Mouse (Mus musculus) intestine, embryonic 16.5 days (tissue): Measurements from ENCODE around the gene Tmprss9. TPM values are rescaled to one million over a fixed set of nuclear protein-coding genes. Genes with fewer than 3 reads are reported as not detected.

Experiments used
- ATAC-seq: fragments of 200-750 bp; cut with Nextera tagmentation; 2 replicates; pipeline ENCODE4 v1.8.0; 2017; ENCODE audit warnings: moderate TSS enrichment, moderate library complexity
- H3K27ac ChIP-seq: fragments of 300-500 bp; sonication (generic); 2 replicates; pipeline ENCODE4 v1.5.1; 2014; ENCODE audit warnings: mild to moderate bottlenecking, low read length
- H3K27me3 ChIP-seq: fragments of 300-500 bp; sonication (generic); replicated peaks from 2 replicates; pipeline ENCODE4 v1.6.1; 2014; ENCODE audit warnings: low read length, control low read depth, mixed read lengths; ENCODE audit not compliant: control insufficient read depth, insufficient read depth
- H3K36me3 ChIP-seq: fragments of 300-500 bp; sonication (generic); 2 replicates; pipeline ENCODE4 v1.6.1; 2014; ENCODE audit warnings: low read length, control low read depth; ENCODE audit not compliant: control insufficient read depth, insufficient read depth
- H3K4me1 ChIP-seq: fragments of 300-500 bp; sonication (generic); 2 replicates; pipeline ENCODE4 v1.6.1; 2014; ENCODE audit warnings: low read length, control low read depth, mixed read lengths; ENCODE audit not compliant: control insufficient read depth, insufficient read depth
- H3K4me2 ChIP-seq: fragments of 300-500 bp; sonication (generic); 2 replicates; pipeline ENCODE4 v1.6.1; 2014; ENCODE audit warnings: low read depth, low read length, control low read depth
- H3K4me3 ChIP-seq: fragments of 300-500 bp; sonication (generic); 2 replicates; pipeline ENCODE4 v1.5.1; 2014; ENCODE audit warnings: mild to moderate bottlenecking, low read length
- H3K9ac ChIP-seq: fragments of 300-500 bp; sonication (generic); 2 replicates; pipeline ENCODE4 v1.6.1; 2014; ENCODE audit warnings: low read depth, low read length
- H3K9me3 ChIP-seq: fragments of 300-500 bp; sonication (generic); 2 replicates; pipeline ENCODE4 v1.6.1; 2016; ENCODE audit warnings: low read length, control low read depth; ENCODE audit not compliant: control insufficient read depth
- WGBS: fragments of 180-500 bp; shearing (Covaris S2); extraction: QIAGEN DNeasy Blood & Tissue Kit; methylation state at CpG from one replicate; pipeline ENCODE4 v1.1.7; 2014; 5-methylcytosine and 5-hydroxymethylcytosine counted together
- polyA plus RNA-seq: library from polyadenylated mRNA; unstranded; fragments of >200 nt; fragmentation: Nextera tagmentation; extraction: Ambion mirVana; gene quantifications from 2 replicates; pipeline ENCODE4 v1.2.1, GENCODE M21; 2015

The Tmprss9 gene
- polyA plus RNA-seq, 1 experiment from 2014 or later, result 0.06 TPM

DNA sequence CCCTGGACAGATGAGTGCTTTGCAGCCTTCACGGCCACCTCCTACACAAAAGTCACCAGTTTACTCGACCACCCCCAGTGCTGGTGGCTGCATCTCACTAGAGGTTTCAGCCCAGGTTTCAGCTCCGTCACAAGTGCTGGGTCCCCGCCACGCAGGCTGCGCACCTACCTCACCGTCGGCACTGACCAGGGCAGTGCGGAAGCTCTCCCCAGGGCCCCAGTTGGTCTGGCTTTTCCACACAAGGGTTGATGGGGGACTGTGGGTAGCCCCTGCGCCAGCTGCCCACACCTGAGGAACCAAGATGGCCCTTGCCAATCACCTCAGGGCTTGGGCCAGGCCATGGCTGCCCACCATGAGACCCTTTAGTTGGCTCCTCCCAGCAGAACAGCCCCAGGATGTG is 31.6 kb downstream of the Tmprss9 start:
- no peak overlapping the region for H3K27ac ChIP-seq
- 94% methylated on average over 10 of the region's 10 CpGs for WGBS
- H3K4me2 ChIP-seq, result no peak overlapping the region
- no peak overlapping the region for H3K4me3 ChIP-seq
- H3K9me3 ChIP-seq, result no peaks in the 10 kb centered on the region
- H3K27me3 ChIP-seq, result no peaks in the 10 kb centered on the region
- H3K36me3 ChIP-seq, result peaks cover 23% of the 10 kb centered on the region
- no peak overlapping the region for H3K9ac ChIP-seq
- ATAC-seq, result no peak
- H3K4me1 ChIP-seq, result peaks cover 15% of the 10 kb centered on the region

DNA sequence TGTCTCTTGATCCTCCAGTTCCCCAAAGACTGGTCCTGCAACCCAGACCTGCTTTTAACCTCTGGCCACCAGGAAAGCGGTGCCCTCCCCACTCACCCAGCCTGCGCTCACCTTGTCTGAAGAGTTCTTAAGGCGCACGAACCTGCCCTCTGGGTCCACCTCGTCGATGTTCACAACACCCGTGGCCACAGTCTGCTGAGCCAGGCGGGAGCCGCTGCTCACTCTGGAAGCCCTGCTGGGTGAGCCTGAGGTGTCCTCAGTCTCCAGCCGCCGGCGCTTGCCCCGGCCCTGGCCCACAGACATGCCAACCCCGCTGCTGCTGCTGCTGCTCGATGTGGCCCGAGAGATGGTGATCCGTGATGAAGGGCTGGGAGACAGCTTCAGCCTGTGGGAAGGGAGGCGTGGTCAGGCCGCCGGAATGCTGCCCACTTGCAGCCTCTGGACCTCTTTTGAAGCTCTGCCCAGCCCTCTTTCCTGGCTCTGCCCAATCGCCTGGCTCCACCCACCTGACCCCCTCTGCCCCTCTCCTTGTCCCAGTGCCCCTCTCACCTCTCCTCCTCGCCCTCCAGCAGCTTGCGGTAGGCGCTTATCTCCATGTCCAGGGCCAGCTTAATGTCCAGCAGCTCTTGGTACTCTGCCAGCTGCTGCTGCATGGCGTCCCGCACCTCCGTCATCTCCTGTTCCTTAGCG is 32.5 kb downstream of the Tmprss9 start:
- peaks cover 11% of the 10 kb centered on the region for H3K4me1 ChIP-seq
- H3K4me2 ChIP-seq, result no peak overlapping the region
- WGBS, result 89% methylated on average over 28 of the region's 28 CpGs
- no peak overlapping the region for H3K4me3 ChIP-seq
- no peak overlapping the region for H3K27ac ChIP-seq
- ATAC-seq, result no peak
- H3K9ac ChIP-seq, result no peak overlapping the region
- peaks cover 26% of the 10 kb centered on the region for H3K36me3 ChIP-seq
- H3K27me3 ChIP-seq, result no peaks in the 10 kb centered on the region
- H3K9me3 ChIP-seq, result no peaks in the 10 kb centered on the region

DNA sequence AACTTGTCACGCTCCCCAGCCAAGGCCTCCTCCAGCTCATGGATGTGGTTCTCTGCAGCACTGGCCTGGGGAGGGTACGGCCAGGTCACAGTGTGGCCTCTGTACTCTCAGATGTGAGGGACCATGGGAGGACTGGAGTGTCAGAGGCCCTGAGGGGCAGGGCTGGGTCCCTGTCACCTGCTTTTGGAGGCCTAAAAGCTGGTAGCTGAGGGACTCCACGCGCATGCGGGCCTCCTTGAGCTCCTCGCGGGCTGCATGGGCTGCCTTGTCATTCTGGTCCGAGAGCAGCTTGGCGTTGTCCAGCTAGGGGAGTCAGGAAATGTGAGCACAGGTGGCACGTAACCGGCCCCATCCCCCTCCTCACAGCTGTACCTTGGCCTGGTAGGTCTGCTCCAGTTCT is 33.1 kb downstream of the Tmprss9 start:
- Histone ChIP-seq H3K9ac (no peak overlapping the region), H3K36me3 (peaks cover 29% of the 10 kb centered on the region), H3K27me3 (no peaks in the 10 kb centered on the region), H3K4me3 (no peak overlapping the region), H3K27ac (no peak overlapping the region), H3K4me1 (peaks cover 6% of the 10 kb centered on the region), H3K9me3 (no peaks in the 10 kb centered on the region), H3K4me2 (no peak overlapping the region)
- 89% methylated on average over 11 of the region's 11 CpGs for WGBS
- ATAC-seq, result no peak

DNA sequence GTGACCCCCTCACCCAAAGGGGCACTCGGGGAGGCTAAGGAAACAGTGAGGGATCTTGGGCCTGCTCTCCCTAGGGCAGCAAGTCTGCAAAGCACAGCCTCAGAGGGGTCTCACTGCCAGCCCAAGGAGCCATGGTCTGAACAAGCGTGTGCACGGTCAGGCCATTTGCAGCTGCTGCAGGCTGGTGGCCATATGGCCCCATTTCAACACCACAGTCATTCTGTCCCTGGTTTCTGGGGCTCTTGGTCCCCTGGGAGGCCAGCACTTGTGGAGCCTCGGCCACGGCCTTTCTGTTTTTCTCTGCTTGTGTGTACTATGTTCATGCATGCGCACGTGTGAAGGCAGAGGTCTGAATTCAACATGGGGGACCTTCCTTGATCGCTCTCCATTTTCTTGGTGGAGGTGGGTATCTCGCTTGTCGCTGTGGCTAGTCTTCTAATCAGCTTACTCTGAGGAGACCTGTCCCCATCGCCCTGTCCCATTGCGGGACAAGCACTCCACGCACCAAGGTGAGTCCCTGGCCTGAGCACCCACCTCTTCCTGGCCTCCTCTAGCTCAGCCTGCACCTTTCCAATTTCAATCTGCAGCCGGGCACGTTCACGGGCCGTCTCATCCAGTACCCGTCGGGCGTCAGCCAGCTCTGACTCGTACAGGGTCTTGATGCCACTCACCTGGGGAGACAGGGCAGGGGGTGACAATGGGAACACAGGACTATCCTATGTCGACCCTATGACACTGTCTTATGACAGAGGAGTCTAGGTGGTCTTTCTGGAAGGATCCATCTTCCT is 37.9 kb downstream of the Tmprss9 start:
- WGBS, result 93% methylated on average over 22 of the region's 22 CpGs
- H3K4me1 ChIP-seq, result peaks cover 11% of the 10 kb centered on the region
- H3K9ac ChIP-seq, result no peak overlapping the region
- H3K4me2 ChIP-seq, result no peak overlapping the region
- no peaks in the 10 kb centered on the region for H3K9me3 ChIP-seq
- no peak overlapping the region for H3K27ac ChIP-seq
- H3K27me3 ChIP-seq, result no peaks in the 10 kb centered on the region
- peaks cover 32% of the 10 kb centered on the region for H3K36me3 ChIP-seq
- ATAC-seq, result no peak
- H3K4me3 ChIP-seq, result no peak overlapping the region

DNA sequence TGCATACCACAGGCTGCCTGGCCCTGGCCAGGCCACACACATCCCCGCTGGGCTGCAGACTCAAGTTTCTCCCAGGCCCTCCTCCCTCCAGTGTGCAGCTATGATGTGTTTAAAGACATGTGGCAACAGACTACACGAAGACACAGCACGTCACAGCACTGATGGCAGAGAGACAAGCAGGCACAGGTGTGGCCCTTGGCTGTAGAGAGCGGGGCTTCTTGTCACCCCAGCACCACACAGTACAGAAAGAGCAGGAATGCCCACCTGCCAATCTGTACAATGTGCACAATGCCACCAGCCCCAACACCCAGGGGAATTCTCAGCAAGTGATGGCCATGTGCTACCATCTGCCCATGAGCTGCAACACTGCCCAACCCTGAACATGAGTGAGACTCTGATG is 39.7 kb downstream of the Tmprss9 start:
- ATAC-seq, result no peak
- peaks cover 21% of the 10 kb centered on the region for H3K4me1 ChIP-seq
- WGBS, result 93% methylated on average over 4 of the region's 4 CpGs
- H3K9me3 ChIP-seq, result no peaks in the 10 kb centered on the region
- peaks cover 24% of the 10 kb centered on the region for H3K36me3 ChIP-seq
- no peak overlapping the region for H3K4me2 ChIP-seq
- no peak overlapping the region for H3K9ac ChIP-seq
- no peak overlapping the region for H3K4me3 ChIP-seq
- no peaks in the 10 kb centered on the region for H3K27me3 ChIP-seq
- no peak overlapping the region for H3K27ac ChIP-seq

DNA sequence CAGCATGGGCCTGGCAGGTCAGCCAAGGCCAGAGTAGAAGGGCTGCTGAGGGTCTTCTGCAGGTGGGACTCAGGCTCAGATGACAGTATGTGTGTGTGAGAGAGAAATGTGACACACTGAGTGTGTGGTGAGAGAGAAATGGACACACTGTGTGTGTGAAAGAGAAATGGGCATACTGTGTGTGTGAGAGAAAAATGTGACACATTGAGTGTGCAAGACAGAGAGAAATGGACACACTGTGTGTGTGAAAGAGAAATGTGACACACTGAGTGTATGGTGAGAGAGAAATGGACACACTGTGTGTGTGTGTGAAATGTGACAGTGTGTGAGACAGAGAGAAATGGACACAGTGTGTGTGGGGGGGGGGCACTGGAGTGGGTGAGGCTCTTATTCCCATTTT is 40.2 kb downstream of the Tmprss9 start:
- peaks cover 23% of the 10 kb centered on the region; the same call in 1 of the 2 replicates for H3K36me3 ChIP-seq
- peaks cover 25% of the 10 kb centered on the region for H3K4me1 ChIP-seq
- no peaks in the 10 kb centered on the region for H3K27me3 ChIP-seq
- no peak overlapping the region for H3K9ac ChIP-seq
- H3K4me2 ChIP-seq, result no peak overlapping the region
- H3K9me3 ChIP-seq, result no peaks in the 10 kb centered on the region
- no peak overlapping the region for H3K27ac ChIP-seq
- ATAC-seq, result no peak
- no peak overlapping the region for H3K4me3 ChIP-seq

DNA sequence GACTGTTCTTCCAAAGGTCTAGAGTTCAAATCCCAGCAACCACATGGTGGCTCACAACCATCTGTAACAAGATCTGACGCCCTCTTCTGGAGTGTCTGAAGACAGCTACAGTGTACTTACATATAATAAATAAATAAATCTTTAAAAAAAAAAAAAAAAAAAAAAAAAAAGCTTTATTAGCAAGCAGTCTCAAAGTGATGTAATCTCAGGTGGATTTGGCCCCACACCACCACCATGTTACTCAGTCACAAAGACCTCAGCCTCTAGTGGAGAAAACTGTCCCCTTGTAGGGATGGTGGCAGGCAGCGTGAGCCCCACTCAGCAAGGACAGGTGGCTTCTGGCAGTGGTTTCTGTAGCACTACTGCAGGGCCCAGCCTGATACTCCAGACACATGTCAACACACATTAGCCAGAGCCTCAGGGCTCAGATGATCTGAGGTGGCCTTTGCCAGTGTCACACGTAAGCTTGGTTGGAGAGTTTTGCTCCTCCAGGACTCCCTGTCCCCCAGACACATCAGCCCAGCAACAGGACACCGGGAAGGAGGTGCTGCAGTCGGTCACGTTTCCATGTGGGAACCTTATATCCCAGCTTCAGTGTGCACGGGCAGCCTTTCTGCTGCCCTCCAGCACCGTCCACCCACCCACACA is 41.8 kb downstream of the Tmprss9 start:
- H3K27ac ChIP-seq, result peak overlapping the region; percentile 63
- H3K9ac ChIP-seq, result 0 out of 2 replicates have a peak overlapping the region, but pooled peaks have one; percentile 29
- ATAC-seq, result no peak
- H3K4me3 ChIP-seq, result no peak overlapping the region
- H3K36me3 ChIP-seq, result peaks cover 16% of the 10 kb centered on the region; the same call in 1 of the 2 replicates
- H3K27me3 ChIP-seq, result no peaks in the 10 kb centered on the region
- H3K4me1 ChIP-seq, result peaks cover 31% of the 10 kb centered on the region
- 89% methylated on average over 7 of the region's 8 CpGs for WGBS
- no peak overlapping the region for H3K4me2 ChIP-seq
- H3K9me3 ChIP-seq, result no peaks in the 10 kb centered on the region

DNA sequence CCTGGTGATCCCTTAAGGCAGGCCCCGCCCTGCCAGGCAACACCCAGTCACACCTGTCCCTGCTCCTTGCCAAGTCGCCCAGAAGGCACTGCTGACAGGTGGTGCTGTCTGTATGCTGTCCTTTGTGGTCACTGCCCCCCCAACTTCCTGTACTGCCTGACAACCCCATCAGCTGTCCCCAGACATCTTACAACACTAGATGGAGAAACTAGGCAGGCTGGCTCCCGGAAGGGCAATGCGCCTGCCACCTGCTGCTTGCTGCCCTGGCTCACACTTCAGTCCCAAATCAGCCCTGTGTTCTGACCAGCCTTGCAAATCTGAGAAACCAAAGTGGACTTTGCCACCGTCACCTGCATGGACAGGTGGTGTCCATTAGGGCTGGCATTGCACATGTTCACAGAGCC is 42.6 kb downstream of the Tmprss9 start:
- H3K36me3 ChIP-seq, result peaks cover 9% of the 10 kb centered on the region; the same call in 1 of the 2 replicates
- no peak overlapping the region for H3K4me3 ChIP-seq
- peak overlapping the region; percentile 63 for H3K27ac ChIP-seq
- peaks cover 31% of the 10 kb centered on the region for H3K4me1 ChIP-seq
- H3K4me2 ChIP-seq, result no peak overlapping the region
- peak; percentile 54 for ATAC-seq
- no peak overlapping the region for H3K9ac ChIP-seq
- H3K9me3 ChIP-seq, result no peaks in the 10 kb centered on the region
- 73% methylated on average over 5 of the region's 5 CpGs for WGBS
- no peaks in the 10 kb centered on the region for H3K27me3 ChIP-seq

DNA sequence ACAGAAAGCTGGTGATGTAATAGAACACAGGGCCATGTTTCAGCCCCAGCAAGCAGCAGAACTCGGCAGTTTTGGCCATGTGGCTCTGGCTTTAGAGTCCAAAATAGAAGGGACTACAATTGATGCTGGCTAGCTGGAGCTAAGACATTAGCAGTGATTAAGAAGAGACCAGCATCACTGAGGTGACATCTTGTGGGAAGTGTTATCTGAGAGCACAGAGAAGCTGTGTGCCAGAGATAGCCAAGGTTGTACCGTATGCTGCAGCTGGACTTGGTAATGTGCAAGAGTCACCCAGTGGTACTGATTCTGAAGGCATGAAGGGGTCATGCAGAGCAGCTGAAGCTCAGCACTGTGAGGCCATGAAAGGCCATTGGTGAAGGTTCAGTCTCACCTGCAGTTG is 43.6 kb downstream of the Tmprss9 start:
- Histone ChIP-seq H3K36me3 (0 out of 2 replicates have a peak, but pooled peaks cover 5% of the 10 kb centered on the region), H3K9ac (no peak overlapping the region), H3K27ac (no peak overlapping the region), H3K4me1 (peaks cover 31% of the 10 kb centered on the region), H3K27me3 (no peaks in the 10 kb centered on the region), H3K4me3 (no peak overlapping the region), H3K4me2 (no peak overlapping the region), H3K9me3 (no peaks in the 10 kb centered on the region)
- WGBS, result 73% methylated on average over 2 of the region's 2 CpGs
- ATAC-seq, result no peak
